Mouse (Mus musculus) left cerebral cortex, postnatal 10 days (tissue): ENCODE data around the gene Ipcef1. TPM values are rescaled to one million over a fixed set of nuclear protein-coding genes. Genes with fewer than 3 reads are reported as not detected.
"Not testable (repeated sequence)": the region's sequence is repeated elsewhere in the genome, so short reads cannot be mapped to it uniquely, and the experiment has no call there.

ENCODE experiments used
- DNase-seq, 2 experiments: peaks; one replicate each; pipeline ENCODE4 v3.0.0; 2021 to 2022; ENCODE audit warnings: low spot score in 2 of 2, mixed read lengths in 1 of 2; ENCODE audit errors: extremely low spot score in 1 of 2
- intact Hi-C: fragments of 180-260 bp; cut with DNase I; formaldehyde crosslinking; loops from one replicate; pipeline ENCODE4 v1.15.1; 2025
- total RNA-seq, 2 experiments: library from RNA; stranded (reverse); gene quantifications; 2 replicates each; pipeline ENCODE4 v1.2.3; 2021

Ipcef1 gene
- total RNA-seq, 2 experiments from 2014 or later = 71.8 to 72.0 TPM

DNA sequence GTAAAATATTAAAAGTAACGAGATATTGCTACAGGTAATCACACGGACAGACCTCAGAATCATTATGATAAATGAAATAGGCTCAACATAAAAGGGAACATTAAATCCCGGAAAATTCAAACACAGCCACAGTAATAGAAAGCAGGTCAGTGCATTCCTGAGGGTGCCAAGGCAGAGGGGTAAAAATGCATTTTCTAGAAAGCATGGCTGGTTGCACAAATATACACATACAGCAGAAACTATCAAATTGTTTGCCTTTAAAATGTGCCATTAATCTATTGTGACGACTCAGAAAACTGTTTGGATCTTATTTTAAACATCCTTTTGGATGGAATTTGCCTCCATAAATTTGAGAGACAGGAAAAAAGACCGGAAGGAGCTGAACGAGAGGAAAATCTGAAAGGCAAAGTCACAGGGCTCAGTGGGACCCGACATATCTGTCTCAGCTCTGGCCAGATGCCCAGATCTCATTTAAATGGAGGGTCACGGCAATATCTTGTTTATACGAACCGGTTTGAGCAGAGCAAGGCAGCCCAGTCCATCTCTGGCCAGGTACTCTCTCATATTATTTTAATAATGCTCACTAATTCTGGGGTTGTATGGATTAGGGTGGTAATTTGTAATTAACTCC lies 4.9 kb downstream of the Ipcef1 start:
- no peak for DNase-seq
- intact Hi-C loops = no loop called here

DNA sequence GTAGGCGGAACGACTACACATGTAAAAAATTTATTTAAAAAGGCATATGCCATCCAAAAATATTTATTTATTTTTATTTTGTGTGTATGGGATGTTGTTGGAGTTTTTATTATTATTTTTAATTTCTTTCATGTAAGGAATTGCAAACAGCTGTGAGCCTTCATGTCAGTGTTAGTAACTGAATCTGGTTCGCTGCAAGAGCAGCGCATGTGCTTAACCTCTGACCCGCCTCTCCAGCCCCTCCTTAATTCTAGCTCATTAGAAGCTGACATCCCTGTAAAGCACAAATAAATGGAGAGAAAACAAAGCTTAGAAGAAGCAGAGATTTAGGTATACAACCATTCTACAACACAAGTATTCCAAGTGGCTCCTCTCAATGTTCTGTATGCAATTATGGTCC lies 8.4 kb downstream of the Ipcef1 start:
- intact Hi-C loops = no loop called here
- DNase-seq = no peak

DNA sequence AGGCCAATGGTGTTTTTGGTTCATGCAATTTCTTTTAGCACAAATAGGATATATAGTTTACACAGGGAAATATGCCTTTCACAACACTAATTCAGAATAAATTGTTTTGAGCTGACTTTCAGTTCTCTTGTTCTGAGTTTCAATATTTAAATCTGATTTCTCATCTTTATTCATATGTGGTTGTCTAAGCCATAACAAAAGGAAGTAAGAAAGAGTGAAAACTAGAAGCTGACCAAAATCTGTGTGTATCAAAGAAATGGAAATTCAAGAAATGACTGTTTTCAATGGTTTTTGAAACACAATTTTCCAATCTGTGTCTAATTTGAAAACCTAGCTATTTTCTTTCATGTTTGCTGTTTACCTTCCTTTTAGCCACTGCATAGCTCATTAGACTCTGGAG lies 11.2 kb downstream of the Ipcef1 start:
- no peak for DNase-seq
- intact Hi-C loops = no loop called here

DNA sequence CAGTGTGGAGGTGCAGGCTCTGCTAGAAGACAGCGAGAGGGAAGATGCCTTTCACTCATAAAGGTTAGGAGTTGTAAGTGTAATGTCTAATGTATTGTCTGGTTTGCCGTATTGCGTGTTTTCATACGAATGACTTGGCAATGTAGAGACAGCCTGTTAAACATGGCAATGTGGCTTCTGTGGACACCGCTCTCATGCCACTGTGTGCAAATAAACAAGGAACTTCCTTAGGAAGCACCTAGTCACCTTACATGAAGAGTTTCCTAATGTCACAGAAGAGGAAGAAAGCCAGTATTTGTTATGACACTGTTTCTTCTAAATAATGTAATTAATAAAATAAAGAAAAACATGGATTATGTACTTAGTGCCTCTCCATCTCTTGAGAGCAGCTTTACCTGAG lies 15.1 kb downstream of the Ipcef1 start:
- no peak for DNase-seq
- intact Hi-C loops = no loop called here

DNA sequence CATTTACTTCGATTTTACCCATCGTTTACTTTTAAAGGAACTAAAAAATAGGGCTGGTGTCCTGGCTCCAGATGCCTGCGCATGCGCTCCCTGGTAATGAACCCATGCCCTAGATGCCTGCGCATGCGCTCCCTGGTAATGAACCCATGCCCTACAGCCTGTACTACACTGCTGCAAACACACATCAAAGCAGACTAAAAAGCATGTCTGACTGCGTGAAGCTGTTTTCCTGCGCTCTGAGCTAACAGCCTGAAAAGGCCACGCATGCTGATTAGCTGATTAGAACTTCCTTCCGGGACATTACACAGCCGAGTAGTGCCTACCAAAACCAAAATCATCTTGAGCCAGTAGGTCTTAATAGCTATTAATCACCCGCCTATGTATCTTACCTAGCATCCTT lies 16.7 kb downstream of the Ipcef1 start:
- intact Hi-C loops = no loop called here

DNA sequence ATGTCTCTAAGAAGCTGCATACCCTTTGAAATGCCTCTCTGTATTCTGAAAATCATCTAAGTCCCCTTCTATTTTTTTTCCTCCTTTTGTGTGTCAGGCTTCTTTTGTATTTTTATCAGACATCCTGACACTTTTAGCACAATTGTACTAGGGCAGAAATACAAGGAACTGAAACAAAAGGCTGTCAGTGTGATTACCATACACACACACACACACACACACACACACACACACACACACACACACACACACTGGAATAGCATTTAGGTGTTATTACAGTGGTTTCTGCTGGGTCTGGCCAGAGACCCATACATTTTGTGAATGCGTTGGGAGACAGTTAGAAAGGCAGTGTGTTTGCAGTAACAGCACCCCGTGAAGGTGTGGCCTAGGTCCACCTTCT lies 18.8 kb downstream of the Ipcef1 start:
- no peak for DNase-seq
- intact Hi-C loops = no loop called here

More for the DNA sequence above, 16.7 kb downstream of the Ipcef1 start:
- no peak for DNase-seq

DNA sequence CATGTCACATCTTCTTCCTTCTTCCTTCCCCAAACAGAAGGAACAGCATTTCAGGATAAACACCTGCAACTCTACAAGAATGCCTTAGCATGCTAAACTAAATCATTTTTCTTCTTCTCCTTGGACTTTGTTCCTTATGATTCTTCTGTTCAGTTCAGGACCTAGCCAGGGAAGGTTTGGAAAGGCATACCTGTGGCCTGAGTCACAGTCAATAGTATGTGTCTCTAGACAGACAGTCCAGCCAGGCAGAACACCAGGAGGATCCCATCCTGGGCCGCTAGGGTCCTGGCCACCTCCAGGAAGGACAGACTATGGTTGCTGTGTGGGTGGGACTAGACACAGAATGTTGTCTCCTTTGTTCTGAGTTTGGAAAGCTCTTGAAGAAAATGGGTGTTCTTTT lies 27.2 kb downstream of the Ipcef1 start:
- DNase-seq = no peak
- intact Hi-C loops = no loop called here

DNA sequence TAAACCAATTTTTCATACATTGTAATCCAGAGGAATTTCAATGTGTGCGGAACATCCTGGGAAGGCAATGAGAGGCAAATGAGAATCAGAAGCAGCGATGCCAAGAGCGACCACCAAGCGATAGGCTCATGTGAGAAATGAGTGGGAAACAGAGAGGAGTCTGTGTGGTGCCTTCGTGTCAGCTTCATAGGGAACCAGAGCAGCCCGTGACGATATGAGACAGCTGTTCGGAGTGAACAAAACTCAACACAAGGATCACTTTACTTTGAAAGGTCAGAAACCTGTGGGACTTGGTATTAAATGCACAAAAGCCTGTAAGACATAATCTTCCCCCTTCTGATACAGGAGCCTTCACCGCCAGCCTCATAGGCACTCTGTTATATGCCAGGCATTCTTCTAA lies 31.7 kb downstream of the Ipcef1 start:
- DNase-seq = no peak
- intact Hi-C loops = no loop called here

DNA sequence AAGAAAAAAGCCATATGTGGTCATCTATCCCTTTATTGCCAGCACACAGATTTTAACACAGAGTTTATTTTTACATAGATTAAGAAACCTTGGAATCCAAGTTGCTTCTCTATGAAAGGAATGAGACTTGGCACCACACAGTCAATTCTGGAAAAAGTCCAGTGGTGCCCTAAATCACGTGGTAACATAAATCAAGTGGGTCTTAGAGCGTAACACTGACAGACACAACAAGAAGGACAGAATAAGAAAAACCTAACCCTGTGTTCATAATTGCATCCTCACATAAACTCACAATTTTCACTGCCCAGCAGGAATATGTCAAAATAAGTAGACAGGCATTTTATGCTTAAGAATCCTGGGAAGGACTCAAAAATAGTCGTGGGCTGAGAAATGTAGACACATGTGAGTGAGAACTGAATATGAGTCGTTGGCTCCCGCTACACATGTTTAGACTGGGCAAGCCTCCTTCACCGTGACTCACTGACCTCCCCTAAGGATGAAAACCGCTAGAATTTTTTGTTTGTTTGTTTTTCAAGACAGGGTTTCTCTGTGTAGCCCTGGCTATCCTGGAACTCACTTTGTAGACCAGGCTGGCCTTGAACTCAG lies 32.4 kb downstream of the Ipcef1 start:
- no peak for DNase-seq
- intact Hi-C loops = no loop called here

DNA sequence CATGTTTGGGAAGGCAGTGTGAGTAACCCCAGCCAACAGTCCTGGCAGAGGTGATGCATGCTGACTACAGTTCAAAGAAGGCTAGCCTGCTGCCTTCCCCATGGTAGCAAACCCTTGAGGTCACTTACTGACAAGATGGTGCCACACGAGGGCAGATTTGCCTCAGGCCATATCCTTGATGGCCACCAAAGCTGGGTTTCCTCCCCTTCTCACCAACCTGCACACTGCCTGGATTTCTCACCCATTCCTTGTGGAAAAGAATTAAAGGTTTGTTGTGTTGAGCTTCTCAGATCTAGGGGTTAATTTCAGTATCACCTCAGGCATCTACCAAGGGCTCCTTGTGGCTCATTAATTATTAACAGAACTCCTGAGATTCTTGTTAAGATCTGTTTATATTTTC lies 37.1 kb downstream of the Ipcef1 start:
- no peak for DNase-seq
- intact Hi-C loops = no loop called here

DNA sequence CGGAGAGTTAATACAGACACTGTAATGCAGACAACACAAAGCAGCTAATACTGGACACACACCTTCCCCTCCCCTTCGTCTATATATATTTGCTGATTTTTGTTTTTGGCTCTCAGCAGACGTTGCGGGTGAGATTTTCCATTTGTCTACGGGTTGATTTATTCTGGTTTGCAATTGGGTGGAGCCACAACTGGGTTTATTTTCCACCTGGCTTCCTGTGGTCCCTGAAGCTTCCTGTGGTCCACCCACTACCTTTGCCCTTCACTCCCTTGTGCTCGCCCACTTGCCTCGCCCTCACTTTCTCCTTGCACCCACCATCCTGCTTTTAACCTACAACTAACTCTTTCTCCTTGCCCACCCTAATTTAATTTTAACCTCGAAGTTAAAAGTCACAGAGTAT lies 41.7 kb downstream of the Ipcef1 start:
- intact Hi-C loops = no loop called here

DNA sequence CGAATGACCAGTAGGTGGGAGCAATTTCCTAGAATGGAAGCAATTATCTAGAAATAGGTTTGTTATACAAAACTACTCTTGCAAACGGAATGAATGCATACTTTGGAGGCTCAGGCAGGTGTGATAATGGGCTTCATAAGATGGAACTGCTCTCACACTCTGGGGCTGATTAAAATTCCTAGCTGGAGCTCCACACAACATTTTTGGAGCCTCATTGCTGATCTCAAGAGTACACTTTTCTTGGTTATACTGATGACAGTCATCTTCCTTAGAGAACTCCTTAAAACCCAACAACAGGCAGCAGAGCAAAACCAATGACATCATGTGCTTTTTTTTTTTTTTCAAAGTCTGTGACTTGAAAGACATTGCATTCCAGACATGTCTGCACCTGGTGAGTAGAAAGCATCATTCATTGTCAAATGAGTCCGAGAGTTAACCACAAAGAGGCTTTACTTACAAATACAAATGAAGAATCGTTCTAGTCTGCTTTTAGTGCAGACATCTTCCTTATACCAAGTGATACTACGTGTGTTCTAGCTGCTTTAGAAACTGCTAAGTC lies 47.2 kb downstream of the Ipcef1 start:
- intact Hi-C loops = loop anchor here (10.0 kb wide), 1 partner anchor 120 kb away; no protein-coding TSS in a partner anchor
- DNase-seq = no peak

More for the DNA sequence above, 41.7 kb downstream of the Ipcef1 start:
- DNase-seq = no peak

DNA sequence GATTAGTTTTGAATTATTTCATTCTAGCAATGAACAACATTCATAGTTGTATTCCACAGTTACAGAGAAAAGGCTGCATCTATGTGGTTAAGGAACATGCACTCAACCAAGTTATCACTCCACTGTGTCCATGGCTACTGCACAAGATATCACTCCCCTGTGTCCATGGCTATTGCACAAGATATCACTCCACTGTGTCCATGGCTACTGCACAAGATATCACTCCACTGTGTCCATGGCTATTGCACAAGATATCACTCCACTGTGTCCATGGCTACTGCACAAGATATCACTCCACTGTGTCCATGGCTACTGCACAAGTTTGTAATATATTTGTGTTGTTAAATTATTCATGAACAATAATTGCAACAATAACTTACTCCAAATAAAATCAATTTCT lies 48.4 kb downstream of the Ipcef1 start:
- not testable (repeated sequence) for DNase-seq
- intact Hi-C loops = loop anchor here (10.0 kb wide), 1 partner anchor 119 kb away; no protein-coding TSS in a partner anchor

DNA sequence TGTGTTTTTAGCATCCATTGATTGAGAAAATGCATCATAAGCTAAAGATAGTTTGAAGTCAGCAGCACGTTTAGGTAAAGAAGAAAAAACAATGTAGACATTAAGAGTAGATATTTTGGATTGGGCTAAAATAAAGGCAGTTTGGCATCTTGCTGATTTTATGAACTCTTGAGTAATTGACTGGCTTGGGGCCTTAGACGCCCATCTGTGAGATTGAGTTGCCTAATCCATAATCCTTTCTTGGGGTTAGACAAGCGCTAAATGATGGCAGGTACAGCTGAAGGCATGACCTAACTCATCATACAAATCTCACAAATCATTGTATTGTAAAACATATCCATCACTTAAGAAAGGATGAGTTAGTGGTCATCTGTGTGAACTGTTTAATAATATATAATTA lies 52.9 kb downstream of the Ipcef1 start:
- intact Hi-C loops = no loop called here
- no peak for DNase-seq

DNA sequence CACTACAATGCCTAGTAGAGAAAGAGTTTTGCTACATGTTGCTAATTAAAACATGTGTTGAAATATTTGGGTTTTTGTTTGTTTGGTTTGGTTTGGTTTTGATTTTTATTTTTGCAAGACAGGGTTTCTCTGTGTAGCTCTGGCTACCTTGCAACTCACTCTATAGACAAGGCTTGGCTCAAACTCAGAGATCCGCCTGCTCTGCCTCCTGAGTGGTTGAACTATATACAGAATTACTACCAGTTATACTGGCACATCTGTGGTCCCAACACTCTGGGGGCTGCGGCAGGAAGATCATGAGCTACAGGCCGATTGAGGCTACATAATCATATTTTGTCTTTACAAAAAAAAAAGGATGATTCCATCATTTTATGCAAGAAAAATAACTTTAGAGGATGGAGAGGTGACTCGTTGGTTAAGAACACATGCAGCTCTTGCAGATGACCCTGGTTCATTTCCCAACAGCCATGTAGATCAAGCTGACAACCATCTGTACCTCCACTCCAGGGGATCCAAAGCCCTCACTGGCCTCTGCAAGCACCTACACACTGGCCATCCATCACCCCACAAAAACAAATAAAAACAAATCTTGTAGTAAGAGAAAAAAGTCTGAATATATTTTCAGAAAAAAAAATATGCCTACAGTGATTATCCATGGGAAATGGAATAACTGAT lies 53.6 kb downstream of the Ipcef1 start:
- intact Hi-C loops = no loop called here
- DNase-seq = no peak

DNA sequence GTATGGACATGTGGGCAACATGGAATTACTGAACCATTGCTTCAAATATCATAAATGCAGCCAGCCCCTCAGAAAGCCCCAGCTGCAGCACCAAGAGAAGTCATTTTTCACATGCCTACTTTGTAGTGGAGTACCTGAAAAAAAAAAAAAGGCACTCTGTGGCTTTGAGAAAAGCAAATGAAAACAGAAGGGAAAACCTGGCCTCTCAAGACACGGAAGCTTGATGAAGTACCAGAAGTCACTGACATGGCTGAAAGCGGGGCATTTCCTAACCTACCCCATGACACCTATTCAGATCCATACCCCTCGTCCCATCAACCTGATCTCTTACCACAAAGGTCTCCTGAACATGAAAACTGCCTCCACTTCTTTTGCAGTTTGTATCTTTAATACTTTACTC lies 55.4 kb downstream of the Ipcef1 start:
- no peak for DNase-seq

DNA sequence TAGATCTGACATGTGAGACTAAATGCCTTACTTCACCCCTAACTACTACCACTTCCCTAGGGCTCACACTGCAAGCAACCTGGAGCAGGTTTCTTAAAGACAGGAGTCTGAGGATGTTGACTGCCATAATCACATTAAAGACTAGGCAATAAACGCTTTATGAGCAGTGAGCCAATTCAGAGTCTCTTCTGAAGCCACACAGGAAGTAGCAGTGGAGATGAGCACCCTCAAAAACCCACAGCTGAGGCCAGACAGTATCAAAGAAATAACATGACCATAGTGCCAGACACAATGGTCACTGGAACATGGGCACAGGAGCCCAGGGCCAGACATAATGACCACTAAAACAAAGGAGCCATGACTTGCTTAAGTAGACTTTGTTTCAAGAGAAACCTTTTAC lies 63.7 kb downstream of the Ipcef1 start:
- DNase-seq = no peak
- intact Hi-C loops = no loop called here

More for the DNA sequence above, 55.4 kb downstream of the Ipcef1 start:
- intact Hi-C loops = no loop called here

DNA sequence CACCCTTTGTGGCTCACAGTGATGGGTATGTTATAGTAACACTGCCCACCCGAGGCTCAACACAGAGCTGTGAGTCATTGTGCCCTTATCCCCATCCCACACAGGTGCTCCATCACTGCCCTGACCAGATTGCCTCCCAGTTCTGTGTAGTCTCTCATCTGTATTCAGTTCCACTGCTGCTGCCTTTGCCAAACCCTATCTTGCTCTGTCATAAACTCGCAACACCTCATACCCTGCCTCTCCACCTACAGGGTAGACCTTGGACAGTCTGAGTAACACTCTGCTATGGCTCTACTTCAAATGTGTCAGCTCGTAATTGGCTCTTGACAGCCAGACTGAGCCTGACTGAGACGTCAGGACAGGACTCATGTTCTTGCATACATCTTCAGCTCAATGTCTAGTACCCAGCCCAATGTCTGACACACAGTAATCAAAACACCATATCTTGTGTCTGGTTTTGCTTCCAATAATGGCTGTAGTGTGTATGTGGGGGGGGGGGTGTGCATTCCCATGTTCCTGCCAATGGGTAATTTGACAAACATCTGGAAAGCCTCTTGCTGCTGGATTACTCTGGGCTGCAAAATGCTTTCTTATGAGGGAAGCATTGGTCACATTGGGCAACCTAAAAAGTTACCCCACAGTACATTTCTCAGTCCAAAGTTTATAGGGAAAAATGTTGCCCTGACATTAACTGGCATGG lies 64.7 kb downstream of the Ipcef1 start:
- intact Hi-C loops = no loop called here
- no peak for DNase-seq

DNA sequence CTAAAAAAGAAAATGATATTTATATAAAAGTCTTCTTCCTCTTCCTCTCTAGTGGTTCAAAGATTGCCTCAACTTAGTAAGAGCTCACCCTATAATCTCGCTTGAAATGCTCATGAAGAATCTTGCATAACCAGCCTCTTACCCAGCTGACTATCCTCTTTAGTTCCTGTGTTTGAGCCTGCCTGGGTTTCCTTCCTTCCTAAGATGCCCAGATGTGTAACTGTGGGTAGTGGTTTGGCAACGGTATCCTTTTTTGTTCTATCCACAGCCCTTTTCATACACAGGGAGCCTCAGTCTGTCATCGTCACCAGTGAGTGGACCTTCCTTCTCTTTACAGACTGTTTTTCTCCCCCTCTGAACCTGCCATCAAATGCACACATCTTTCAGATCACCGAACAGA lies 66.0 kb downstream of the Ipcef1 start:
- intact Hi-C loops = no loop called here
- no peak for DNase-seq
